Mouse (Mus musculus): Measurements from ENCODE around the gene Aig1. TPM values are rescaled to one million over a fixed set of nuclear protein-coding genes. Genes with fewer than 3 reads are reported as not detected.

The Aig1 gene
- total RNA-seq, 2 experiments from 2014 or later, result 2.0 to 5.4 TPM

DNA sequence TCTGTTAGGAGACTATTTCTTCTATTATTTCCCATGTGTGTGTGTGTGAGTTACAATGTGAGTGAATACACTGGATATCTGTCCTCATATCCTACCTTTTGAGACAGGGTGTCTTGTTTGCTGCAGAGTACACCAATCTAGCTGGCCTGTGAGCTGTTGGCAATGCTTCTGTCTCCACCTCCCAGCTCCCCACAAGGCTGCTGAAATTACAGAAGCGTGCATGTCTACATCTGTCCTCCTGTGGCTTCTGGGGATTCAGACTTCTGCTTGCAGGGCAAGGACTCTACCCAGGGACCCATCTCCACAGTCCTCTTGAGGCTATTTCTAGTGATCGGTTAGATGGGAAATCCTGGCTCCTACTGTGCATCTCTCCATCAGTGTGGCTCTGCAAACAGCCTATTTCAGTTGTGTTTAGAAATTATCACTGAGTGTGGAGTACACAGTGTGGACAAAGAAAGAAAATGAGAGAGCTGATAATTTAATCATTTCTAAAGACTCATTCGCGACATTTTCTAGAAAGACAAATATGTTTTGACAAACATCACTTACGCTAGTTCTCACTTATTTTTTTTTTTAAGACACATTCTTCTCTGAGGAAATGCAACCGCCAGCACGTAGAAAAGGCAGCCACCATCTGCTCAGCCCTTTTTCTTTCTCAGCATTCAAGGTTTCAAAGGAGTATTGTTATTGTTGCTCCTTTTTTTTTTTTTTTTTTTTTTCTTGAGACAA, 194.3 kb downstream of the Aig1 start:
- no peak for ATAC-seq (replicated peaks; ENCODE audit: low FRiP score, poor library complexity, severe bottlenecking)

DNA sequence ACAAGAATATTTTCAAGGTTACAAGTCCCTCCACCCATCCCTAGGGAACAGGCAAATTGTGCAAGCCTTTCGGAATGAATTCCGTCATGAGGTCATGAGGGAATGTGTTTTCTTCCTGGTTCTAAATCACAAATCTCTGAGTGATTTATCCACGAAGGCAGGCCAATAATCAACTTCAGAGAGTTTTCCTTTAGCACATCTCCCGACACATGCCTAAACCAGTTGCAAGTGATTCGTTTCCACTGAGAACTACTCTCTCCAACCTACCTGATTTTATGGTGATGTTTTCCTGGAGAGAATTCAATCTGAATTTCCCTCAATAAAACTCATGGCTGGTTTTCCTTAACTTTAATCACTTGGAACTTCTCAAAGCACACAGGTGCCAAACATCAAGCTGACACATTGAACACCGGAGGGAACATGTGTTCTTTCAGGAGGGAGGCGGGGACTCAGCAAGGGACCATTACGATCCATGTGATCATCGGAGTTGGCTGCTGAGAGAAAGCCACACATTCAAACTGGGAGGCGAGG, 201.5 kb downstream of the Aig1 start:
- no peak for ATAC-seq (replicated peaks; ENCODE audit: low FRiP score, poor library complexity, severe bottlenecking)

DNA sequence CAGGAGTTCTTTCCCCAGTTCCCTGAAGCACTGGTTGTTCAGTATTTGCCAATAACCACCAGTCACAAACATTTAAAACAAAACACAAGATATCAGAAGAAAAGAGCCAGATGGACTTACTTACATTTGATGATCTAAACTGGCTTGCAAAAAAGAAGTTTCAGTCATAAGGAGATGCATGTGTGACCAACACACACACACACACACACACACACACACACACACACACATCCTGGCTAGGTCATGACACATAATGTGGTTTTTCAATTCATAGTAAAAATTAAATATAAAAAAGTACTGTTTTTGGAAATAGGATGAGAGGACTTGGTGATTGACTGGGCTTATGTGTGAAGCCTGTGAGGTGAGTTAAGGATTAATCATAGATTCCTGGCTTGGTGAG, 205.3 kb downstream of the Aig1 start:
- no peak for ATAC-seq (replicated peaks; ENCODE audit: low FRiP score, poor library complexity, severe bottlenecking)

DNA sequence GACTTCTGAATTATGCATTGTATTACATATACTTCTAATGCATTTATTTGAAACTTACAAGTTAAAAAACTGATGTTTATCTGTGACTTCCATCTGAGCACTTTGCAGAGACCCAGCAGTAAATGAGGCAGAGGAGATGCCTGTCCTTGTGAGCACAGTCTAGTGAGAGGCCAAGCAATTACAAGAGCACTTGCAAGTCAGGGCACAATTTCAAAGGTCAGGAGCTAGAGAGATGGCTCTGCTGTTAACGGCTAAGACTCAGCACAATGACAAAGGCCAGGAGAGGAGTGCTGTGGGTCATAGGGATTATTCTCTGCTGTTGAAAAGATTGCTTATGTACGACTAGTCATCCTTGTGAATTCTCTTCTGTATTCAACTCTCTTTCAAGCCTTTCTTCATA, 209.0 kb downstream of the Aig1 start:
- no peak for ATAC-seq (replicated peaks; ENCODE audit: low FRiP score, poor library complexity, severe bottlenecking)

DNA sequence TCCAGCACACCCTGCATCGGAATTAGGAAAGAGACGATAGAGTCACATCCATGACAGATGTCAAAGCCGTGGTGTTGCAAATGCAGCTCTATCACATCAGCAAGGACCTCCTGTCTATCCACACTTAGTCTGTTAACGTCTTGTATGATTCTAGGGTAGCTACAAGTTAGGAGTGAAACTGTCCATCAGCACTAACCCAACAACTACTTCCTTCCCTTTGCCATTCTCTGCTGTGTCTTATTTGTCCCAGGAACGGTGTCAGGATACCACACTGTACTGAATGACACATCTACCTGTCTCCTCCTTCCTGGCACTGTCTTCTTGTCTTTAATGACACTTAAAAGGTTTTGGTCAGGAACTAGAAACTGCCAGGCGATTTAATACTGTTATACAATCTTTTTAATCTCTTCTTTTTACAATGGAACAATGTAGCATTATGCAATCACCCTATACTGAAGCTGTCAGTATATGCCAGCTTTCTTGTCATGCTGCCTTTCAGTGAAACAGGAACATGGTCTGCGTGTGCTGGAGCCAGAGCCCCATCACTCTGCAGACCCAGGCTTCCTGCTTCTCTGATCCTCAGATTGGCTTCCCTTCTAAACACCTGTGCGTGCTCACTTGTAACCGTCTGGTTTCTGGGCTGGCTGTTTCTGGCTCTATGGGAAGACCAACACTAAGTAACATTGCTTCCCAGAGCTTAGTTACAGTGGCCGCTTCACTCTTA, 214.9 kb downstream of the Aig1 start:
- ATAC-seq (replicated peaks; ENCODE audit: low FRiP score, poor library complexity, severe bottlenecking), result no peak

DNA sequence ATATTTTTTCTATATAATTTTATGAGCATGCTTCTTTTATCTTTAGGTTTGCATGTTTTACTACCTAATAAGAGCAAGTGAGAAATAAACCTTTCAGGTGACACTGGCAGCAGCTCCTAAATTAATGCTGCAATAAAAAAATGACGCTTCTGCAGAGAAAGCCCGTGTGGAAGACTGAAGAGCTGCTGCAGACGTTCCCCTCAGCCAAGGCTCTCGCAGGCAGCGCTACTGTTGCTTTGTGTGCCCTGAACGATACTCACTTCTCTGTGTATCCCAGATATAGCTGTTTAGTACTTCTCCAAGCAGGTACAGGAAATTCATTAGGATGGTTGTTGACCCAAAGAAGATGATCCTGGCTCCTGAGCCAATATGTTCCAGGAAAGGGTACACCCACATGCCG, 215.5 kb downstream of the Aig1 start:
- no peak for ATAC-seq (replicated peaks; ENCODE audit: low FRiP score, poor library complexity, severe bottlenecking)

DNA sequence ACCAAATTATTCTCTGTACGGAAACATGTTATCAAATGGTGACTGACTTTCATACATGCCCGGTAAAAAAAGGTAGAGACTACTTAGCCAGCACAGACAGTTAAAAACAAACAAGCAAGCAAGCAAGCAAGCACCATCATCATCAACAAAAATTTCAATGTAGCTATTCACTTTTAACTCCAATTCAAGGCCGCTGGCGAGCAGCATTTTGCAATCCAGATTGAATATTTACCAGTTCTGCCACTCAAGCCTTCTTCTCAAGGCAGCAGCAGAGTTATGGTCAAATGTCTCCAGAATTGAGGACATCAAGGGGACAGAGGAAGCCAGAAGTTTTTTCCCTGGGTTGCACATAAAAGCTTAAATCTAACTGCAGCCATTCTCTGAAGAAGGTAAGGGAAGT, 216.7 kb downstream of the Aig1 start:
- no peak for ATAC-seq (replicated peaks; ENCODE audit: low FRiP score, poor library complexity, severe bottlenecking)

DNA sequence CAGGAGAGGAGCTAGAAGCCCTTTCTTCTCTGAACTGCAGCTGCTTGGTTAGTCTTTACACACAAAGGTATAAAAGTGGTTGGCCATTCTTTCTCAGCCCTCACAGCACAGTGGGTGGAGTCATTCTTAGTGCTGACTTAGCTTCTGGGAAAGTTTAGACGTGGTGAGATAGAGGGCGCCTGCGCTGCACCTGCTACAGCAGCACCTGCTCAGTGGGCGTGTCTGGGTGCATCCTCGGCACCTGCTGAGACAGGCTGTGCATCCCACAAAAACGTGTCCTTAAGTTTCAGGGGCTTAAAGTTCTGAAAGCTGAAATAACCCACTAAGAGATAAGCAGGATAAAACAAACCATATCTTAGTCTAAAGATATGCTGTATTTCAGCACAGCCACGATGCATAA, 227.0 kb downstream of the Aig1 start:
- no peak for ATAC-seq (replicated peaks; ENCODE audit: low FRiP score, poor library complexity, severe bottlenecking)

DNA sequence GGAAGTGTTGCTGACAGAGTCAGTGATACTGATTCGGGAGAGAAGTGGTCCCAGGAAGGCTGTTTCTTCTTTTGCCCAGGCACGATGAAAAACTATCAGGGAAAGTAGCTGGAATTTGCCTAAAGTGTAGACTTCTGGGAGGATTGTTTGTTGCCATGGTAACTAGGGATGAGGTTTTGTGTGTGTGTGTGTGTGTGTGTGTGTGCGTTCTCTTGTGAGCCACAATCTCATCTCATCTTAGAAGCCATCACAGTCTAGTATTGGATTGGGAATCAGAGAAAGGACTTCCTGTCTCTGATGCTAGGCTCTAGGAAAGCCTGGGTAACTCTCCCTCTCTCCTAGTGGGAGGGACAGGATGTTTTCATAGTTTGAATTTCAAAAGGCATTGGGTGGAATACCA, 237.0 kb downstream of the Aig1 start:
- ATAC-seq (replicated peaks; ENCODE audit: low FRiP score, poor library complexity, severe bottlenecking), result no peak

DNA sequence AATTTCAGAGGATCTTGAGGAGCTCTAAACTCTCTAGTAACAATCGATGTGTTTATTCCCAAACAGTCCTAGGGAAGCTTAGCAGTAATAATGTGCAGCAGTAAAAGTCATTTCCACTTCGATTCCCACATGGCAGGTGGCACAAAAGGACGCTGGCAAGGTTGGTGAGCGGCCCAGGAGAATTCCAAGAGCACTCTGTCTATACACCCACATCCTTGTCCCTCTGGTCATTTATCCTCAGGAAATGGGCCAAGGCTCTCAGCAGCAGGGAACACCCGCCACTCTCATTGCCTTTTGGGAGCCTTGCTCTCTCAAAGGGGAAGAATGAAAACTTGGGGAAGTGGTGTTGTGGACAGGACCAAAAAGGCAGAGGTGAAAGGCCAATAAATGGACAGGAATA, 245.0 kb downstream of the Aig1 start:
- ATAC-seq (replicated peaks; ENCODE audit: low FRiP score, poor library complexity, severe bottlenecking), result no peak

DNA sequence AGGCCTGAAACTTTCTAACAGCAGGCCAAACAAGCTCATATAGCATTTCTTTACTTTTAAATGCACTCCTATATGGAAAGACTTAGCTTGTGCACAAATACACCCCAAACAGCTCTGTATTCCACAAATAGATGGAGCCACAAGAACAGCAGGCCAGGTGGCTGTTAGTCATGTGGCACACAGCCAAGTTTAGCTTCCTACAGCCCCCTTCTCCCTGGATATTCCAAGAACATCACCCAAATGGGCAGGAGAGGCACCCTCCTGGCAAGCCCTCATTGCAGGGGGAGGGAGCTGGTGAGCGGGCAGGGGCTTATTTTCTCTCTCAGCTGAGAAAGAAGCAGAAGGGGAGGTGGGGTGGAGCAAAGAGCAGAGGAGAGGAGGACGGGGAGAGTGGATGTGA, 267.9 kb downstream of the Aig1 start:
- no peak for ATAC-seq (replicated peaks; ENCODE audit: low FRiP score, poor library complexity, severe bottlenecking)

DNA sequence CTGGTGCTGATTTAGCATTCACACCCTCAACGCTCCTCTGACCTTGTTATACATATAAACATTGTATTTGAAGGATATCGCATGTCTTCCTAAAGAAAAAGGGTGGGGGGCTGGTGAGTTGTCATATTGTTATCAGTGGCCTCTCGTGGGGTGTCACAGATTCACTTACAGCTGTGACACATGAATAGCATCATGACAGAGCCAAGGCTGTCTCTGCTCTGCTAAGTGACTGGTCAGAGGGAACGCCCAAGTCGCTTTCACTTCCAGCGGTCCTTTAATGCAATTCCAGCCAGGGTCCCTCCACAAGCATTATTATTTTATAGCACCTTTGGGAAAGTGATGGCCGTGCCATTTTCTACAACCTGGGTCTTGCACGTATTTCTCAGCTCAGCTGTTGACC, 271.3 kb downstream of the Aig1 start:
- no peak for ATAC-seq (replicated peaks; ENCODE audit: low FRiP score, poor library complexity, severe bottlenecking)

Other genes starting within 250 kb of the Aig1 start
- gene Hivep2, start 97.1 kb upstream of the Aig1 start, total RNA-seq (2015; ENCODE audit: low replicate concordance), result 4.3 and 4.6 TPM in 2 replicates
- gene Hivep2, start 97.1 kb upstream of the Aig1 start, total RNA-seq (2017; ENCODE audit: low replicate concordance), result 1.3 and 1.5 TPM in 2 replicates